Comparison of ENCODE assay signal across 8 mouse cellular contexts in the genomic region with DNA sequence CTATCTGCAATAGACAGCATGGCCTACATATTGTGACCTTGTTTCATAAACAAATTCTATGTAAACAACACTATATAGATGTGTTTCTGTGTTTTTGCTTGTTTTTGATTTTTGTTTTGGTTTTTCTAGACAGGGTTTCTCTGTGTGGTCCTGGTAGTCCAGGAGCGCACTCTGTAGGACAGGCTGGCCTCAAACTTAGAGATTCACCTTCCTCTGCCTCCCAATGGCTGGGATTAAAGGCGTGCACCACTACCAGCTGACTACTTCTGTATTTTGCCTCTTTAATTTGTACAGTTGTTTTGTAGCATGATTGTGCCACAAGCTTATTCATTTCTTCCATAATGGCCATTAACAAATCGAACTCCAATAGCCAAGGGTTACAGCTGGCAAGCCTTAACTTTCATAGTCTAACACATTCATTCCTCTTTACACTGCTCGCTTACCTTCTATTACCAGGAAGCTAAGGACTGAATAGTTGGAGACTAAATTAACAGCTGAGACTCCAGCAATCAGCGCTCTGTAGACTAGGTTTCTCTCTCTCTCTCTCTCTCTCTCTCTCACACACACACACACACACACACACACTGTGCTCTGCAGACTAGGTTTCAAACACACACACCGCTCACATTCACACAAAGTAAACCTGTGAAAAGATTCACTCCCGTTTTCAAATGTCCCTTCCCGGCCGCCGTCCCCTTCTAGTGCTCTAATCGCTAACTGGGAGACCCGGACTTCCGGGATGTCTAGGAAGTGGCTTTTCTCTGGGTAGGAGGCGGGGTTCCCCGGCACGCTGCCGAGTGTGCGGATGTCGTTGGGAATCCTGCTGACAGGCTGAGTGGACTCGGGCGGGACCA. TPM values are rescaled to one million over a fixed set of nuclear protein-coding genes. Genes with fewer than 3 reads are reported as not detected.
DNase-seq lines count a peak whose midpoint lies in the region; ATAC-seq lines count a peak whose summit lies in the region.

A gene (plus strand): TSS at position 753 of the 854 bp plus-strand sequence.

- H3K9ac ChIP-seq in hindbrain, embryonic 16.5 days (ENCODE audit: low read depth, low read length): peak within 1 kb of the TSS; percentile 71

- peak; percentile 94 for DNase-seq in T-cell, adult 2 months (ENCODE audit: low spot score)
- peak; percentile 99 for DNase-seq in cerebellum, postnatal 36 days
- peak; percentile 96 for DNase-seq in gastrocnemius, adult 18-20 months (ENCODE audit: low spot score)
- DNase-seq in left cerebral cortex, adult 18-20 months (ENCODE audit: low spot score in 2 of 2): peak; percentile 96 to 99
- peak; percentile 97 for DNase-seq in right cerebral cortex, adult 18-20 months
- peak; percentile 90 for DNase-seq in urinary bladder, postnatal 10 days (ENCODE audit: low spot score)

- peak within 1 kb of the TSS; percentile 53 for H3K27ac ChIP-seq in hindbrain, embryonic 16.5 days (ENCODE audit: low read depth, low read length)
- peak within 1 kb of the TSS; percentile 66 for H3K27ac ChIP-seq in macrophage

- peaks cover 44% of the 10 kb centered on the region for H3K36me3 ChIP-seq in hindbrain, embryonic 16.5 days (ENCODE audit: control insufficient read depth, insufficient read depth, low read length)
- peaks cover 33% of the 10 kb centered on the region for H3K36me3 ChIP-seq in macrophage (ENCODE audit: inconsistent target)

- peaks cover 21% of the 10 kb centered on the region for H3K4me1 ChIP-seq in hindbrain, embryonic 16.5 days (ENCODE audit: control insufficient read depth, insufficient read depth, low read depth, low read length)

- 4% methylated on average over 21 of the region's 21 CpGs for WGBS in hindbrain, embryonic 16.5 days
- 2% methylated on average over 21 of the region's 21 CpGs for WGBS in macrophage (ENCODE audit: missing documents)

- no peaks in the 10 kb centered on the region; the same call in 1 of the 2 replicates for H3K9me3 ChIP-seq in hindbrain, embryonic 16.5 days (ENCODE audit: control insufficient read depth, low read length)

- ATAC-seq in hindbrain, embryonic 16.5 days: peak; percentile 92

- no peaks in the 10 kb centered on the region for H3K27me3 ChIP-seq in hindbrain, embryonic 16.5 days (replicated peaks; ENCODE audit: control insufficient read depth, insufficient read depth, low read length)

- peak within 1 kb of the TSS; percentile 81 for H3K4me2 ChIP-seq in hindbrain, embryonic 16.5 days (ENCODE audit: low read length)

- peaks cover 25% of the 10 kb centered on the region for H3K79me2 ChIP-seq in macrophage (ENCODE audit: inconsistent target)

- H3K4me3 ChIP-seq in hindbrain, embryonic 16.5 days (ENCODE audit: low read length): peak within 1 kb of the TSS; percentile 60
- peak within 1 kb of the TSS; percentile 95 for H3K4me3 ChIP-seq in macrophage (ENCODE audit: inconsistent target)

RNA-seq across cellular contexts. Expression of the gene that starts here (rescaled TPM):
- total RNA-seq in gastrocnemius, adult 18-20 months (2021): 1 to 10 TPM; 2.7 to 3.0 TPM
- 23.7 and 30.3 TPM in 2 replicates for polyA plus RNA-seq in hindbrain, embryonic 16.5 days (2015; fragmentation: Nextera tagmentation; extraction: Ambion mirVana)
- total RNA-seq in left cerebral cortex, adult 18-20 months (2021): 10 to 100 TPM; 18.8 to 21.6 TPM
- total RNA-seq in macrophage (2018; cell fraction: chromatin; rRNA removed): 10 to 100 TPM; 14.2 to 90.6 (median 46.6) TPM
- total RNA-seq in macrophage (2018; cell fraction: cytosol; rRNA removed): 10 to 100 TPM in 13 of 26 experiments, 1 to 10 TPM in 13; 6.6 to 14.9 (median 10.0) TPM
- 10 to 100 TPM in 25 of 26 experiments, 1 to 10 TPM in 1; 7.6 to 44.2 (median 20.5) TPM for total RNA-seq in macrophage (2018; cell fraction: nucleus; rRNA removed)
- polyA plus RNA-seq in macrophage (2018): 9.4 to 14.3 TPM (median 12.9 TPM) in 3 replicates

Comparison
In these comparisons a context has a peak if more than half of its experiments do, and no peak if none do; other contexts are left out.
1. Peak in every context shown above with its lines: DNase-seq, ATAC-seq, H3K4me3 ChIP-seq and H3K27ac ChIP-seq.
2. RNA of the gene that starts here (total RNA-seq): 18.8 to 21.6 TPM in left cerebral cortex, adult 18-20 months; 2.7 to 3.0 TPM in gastrocnemius, adult 18-20 months; every median in the first group is over 4 times any median in the second.